Mouse (Mus musculus) embryonic facial prominence, embryonic 12.5 days (tissue): ENCODE results near the gene Ttc41. TPM values are rescaled to one million over a fixed set of nuclear protein-coding genes. Genes with fewer than 3 reads are reported as not detected.

Source experiments
- ATAC-seq: fragments of 200-750 bp; cut with Nextera tagmentation; 2 replicates; pipeline ENCODE4 v1.8.0; 2017; ENCODE audit not compliant: insufficient number of reproducible peaks, insufficient read depth, low FRiP score, low TSS enrichment
- H3K27ac ChIP-seq: fragments of 300-500 bp; sonication (generic); 2 replicates; pipeline ENCODE4 v1.5.1; 2016; ENCODE audit warnings: mild to moderate bottlenecking
- H3K27me3 ChIP-seq: fragments of 300-500 bp; sonication (generic); 2 replicates; pipeline ENCODE4 v1.6.1; 2016; ENCODE audit warnings: mild to moderate bottlenecking, moderate library complexity
- H3K36me3 ChIP-seq: fragments of 300-500 bp; sonication (generic); 2 replicates; pipeline ENCODE4 v1.6.1; 2016; ENCODE audit warnings: mild to moderate bottlenecking
- H3K4me1 ChIP-seq: fragments of 300-500 bp; sonication (generic); 2 replicates; pipeline ENCODE4 v1.6.1; 2016
- H3K4me2 ChIP-seq: fragments of 300-500 bp; sonication (generic); replicated peaks from 2 replicates; pipeline ENCODE4 v1.6.1; 2016; ENCODE audit warnings: mild to moderate bottlenecking, moderate library complexity
- H3K4me3 ChIP-seq: fragments of 300-500 bp; sonication (generic); 2 replicates; pipeline ENCODE4 v1.5.1; 2016; ENCODE audit warnings: mild to moderate bottlenecking
- H3K9ac ChIP-seq: fragments of 300-500 bp; sonication (generic); 2 replicates; pipeline ENCODE4 v1.6.1; 2016; ENCODE audit warnings: mild to moderate bottlenecking, moderate library complexity
- H3K9me3 ChIP-seq: fragments of 300-500 bp; sonication (generic); 2 replicates; pipeline ENCODE4 v1.6.1; 2016; ENCODE audit warnings: mild to moderate bottlenecking, moderate library complexity
- WGBS: fragments of 180-500 bp; shearing (Covaris S2); methylation state at CpG from one replicate; pipeline ENCODE4 v1.1.7; 2016; 5-methylcytosine and 5-hydroxymethylcytosine counted together
- polyA plus RNA-seq: library from polyadenylated mRNA; unstranded; fragments of >200 nt; fragmentation: Nextera tagmentation; extraction: Ambion mirVana; gene quantifications from 2 replicates; pipeline ENCODE4 v1.2.1, GENCODE M21; 2016

Gene Ttc41
- polyA plus RNA-seq, 1 experiment from 2014 or later, result 2.3 TPM

- WGBS, result 42% methylated on average over 5 of the region's 5 CpGs
- H3K36me3 ChIP-seq, result no peaks in the 10 kb centered on the region
- no peak overlapping the region for H3K4me2 ChIP-seq
- H3K4me1 ChIP-seq, result peaks cover 7% of the 10 kb centered on the region; the same call in 1 of the 2 replicates
- H3K4me3 ChIP-seq, result no peak overlapping the region
- H3K9me3 ChIP-seq, result no peaks in the 10 kb centered on the region
- H3K9ac ChIP-seq, result no peak overlapping the region
- H3K27ac ChIP-seq, result no peak overlapping the region
- no peaks in the 10 kb centered on the region for H3K27me3 ChIP-seq
- no peak for ATAC-seq
Observed at GRCm38 (mm10) chr10:86788193-86788592, 82.6 kb downstream of the Ttc41 start.

GRCm38 (mm10) chr10:86789146-86789672, 83.6 kb downstream of the Ttc41 start:
- no peak overlapping the region for H3K4me2 ChIP-seq

GRCm38 (mm10) chr10:86791507-86792184, 86.0 kb downstream of the Ttc41 start:
- no peaks in the 10 kb centered on the region for H3K9me3 ChIP-seq
- ATAC-seq, result no peak
- WGBS, result 66% methylated on average over 7 of the region's 7 CpGs
- no peaks in the 10 kb centered on the region for H3K36me3 ChIP-seq
- no peak overlapping the region for H3K9ac ChIP-seq
- no peak overlapping the region for H3K4me2 ChIP-seq
- H3K4me3 ChIP-seq, result no peak overlapping the region
- H3K27me3 ChIP-seq, result no peaks in the 10 kb centered on the region
- peaks cover 7% of the 10 kb centered on the region; the same call in 1 of the 2 replicates for H3K4me1 ChIP-seq
- no peak overlapping the region for H3K27ac ChIP-seq

More at GRCm38 (mm10) chr10:86789146-86789672, 83.6 kb downstream of the Ttc41 start:
- WGBS, result 76% methylated on average over 7 of the region's 7 CpGs
- no peak overlapping the region for H3K4me3 ChIP-seq
- H3K9ac ChIP-seq, result no peak overlapping the region
- H3K36me3 ChIP-seq, result no peaks in the 10 kb centered on the region
- ATAC-seq, result no peak
- no peak overlapping the region for H3K27ac ChIP-seq
- H3K4me1 ChIP-seq, result peaks cover 7% of the 10 kb centered on the region; the same call in 1 of the 2 replicates
- no peaks in the 10 kb centered on the region for H3K27me3 ChIP-seq
- H3K9me3 ChIP-seq, result no peaks in the 10 kb centered on the region

GRCm38 (mm10) chr10:86793509-86793951, 87.9 kb downstream of the Ttc41 start:
- H3K4me1 ChIP-seq, result no peaks in the 10 kb centered on the region
- H3K4me3 ChIP-seq, result no peak overlapping the region
- ATAC-seq, result 0 out of 2 replicates have a peak, but pooled peaks have one; percentile 56

GRCm38 (mm10) chr10:86794196-86794595, 88.6 kb downstream of the Ttc41 start:
- WGBS, result 89% methylated on average over 4 of the region's 4 CpGs

More at GRCm38 (mm10) chr10:86793509-86793951, 87.9 kb downstream of the Ttc41 start:
- H3K9me3 ChIP-seq, result no peaks in the 10 kb centered on the region
- no peak overlapping the region for H3K27ac ChIP-seq
- no peak overlapping the region for H3K4me2 ChIP-seq
- no peak overlapping the region for H3K9ac ChIP-seq
- WGBS, result 67% methylated on average over 2 of the region's 2 CpGs
- H3K27me3 ChIP-seq, result no peaks in the 10 kb centered on the region
- H3K36me3 ChIP-seq, result no peaks in the 10 kb centered on the region

GRCm38 (mm10) chr10:86794794-86795535, 89.4 kb downstream of the Ttc41 start:
- Histone ChIP-seq H3K9me3 (no peaks in the 10 kb centered on the region), H3K4me3 (no peak overlapping the region), H3K27ac (no peak overlapping the region), H3K4me2 (no peak overlapping the region), H3K9ac (no peak overlapping the region), H3K27me3 (no peaks in the 10 kb centered on the region), H3K36me3 (no peaks in the 10 kb centered on the region), H3K4me1 (no peaks in the 10 kb centered on the region)
- no peak for ATAC-seq
- 93% methylated on average over 9 of the region's 9 CpGs for WGBS

More at GRCm38 (mm10) chr10:86794196-86794595, 88.6 kb downstream of the Ttc41 start:
- Histone ChIP-seq H3K4me2 (no peak overlapping the region), H3K4me3 (no peak overlapping the region), H3K4me1 (no peaks in the 10 kb centered on the region), H3K9me3 (no peaks in the 10 kb centered on the region), H3K27ac (no peak overlapping the region), H3K9ac (no peak overlapping the region), H3K36me3 (no peaks in the 10 kb centered on the region), H3K27me3 (no peaks in the 10 kb centered on the region)
- no peak for ATAC-seq

- H3K36me3 ChIP-seq, result no peaks in the 10 kb centered on the region
- no peak overlapping the region for H3K4me2 ChIP-seq
- no peaks in the 10 kb centered on the region for H3K4me1 ChIP-seq
- H3K27ac ChIP-seq, result no peak overlapping the region
- no peak overlapping the region for H3K9ac ChIP-seq
- 94% methylated on average over 5 of the region's 5 CpGs for WGBS
- no peak for ATAC-seq
- no peak overlapping the region for H3K4me3 ChIP-seq
- no peaks in the 10 kb centered on the region for H3K27me3 ChIP-seq
- no peaks in the 10 kb centered on the region for H3K9me3 ChIP-seq
Observed at GRCm38 (mm10) chr10:86796073-86796741, 90.6 kb downstream of the Ttc41 start.

- Histone ChIP-seq H3K4me3 (no peak overlapping the region), H3K9me3 (no peaks in the 10 kb centered on the region), H3K36me3 (no peaks in the 10 kb centered on the region), H3K4me1 (no peaks in the 10 kb centered on the region), H3K4me2 (no peak overlapping the region), H3K27me3 (no peaks in the 10 kb centered on the region), H3K9ac (no peak overlapping the region), H3K27ac (no peak overlapping the region)
- ATAC-seq, result no peak
- WGBS, result 100% methylated on average over 1 of the region's 1 CpGs
Observed at GRCm38 (mm10) chr10:86807362-86807761, 101.8 kb downstream of the Ttc41 start.

- Histone ChIP-seq H3K36me3 (no peaks in the 10 kb centered on the region), H3K4me1 (no peaks in the 10 kb centered on the region), H3K4me3 (no peak overlapping the region), H3K27me3 (no peaks in the 10 kb centered on the region), H3K9me3 (no peaks in the 10 kb centered on the region), H3K4me2 (no peak overlapping the region), H3K27ac (no peak overlapping the region), H3K9ac (no peak overlapping the region)
- ATAC-seq, result no peak
- 72% methylated on average over 15 of the region's 15 CpGs for WGBS
Observed at GRCm38 (mm10) chr10:86808013-86808758, 102.6 kb downstream of the Ttc41 start.

GRCm38 (mm10) chr10:86810000-86810399, 104.4 kb downstream of the Ttc41 start:
- no peak overlapping the region for H3K4me2 ChIP-seq
- H3K4me3 ChIP-seq, result no peak overlapping the region
- H3K4me1 ChIP-seq, result peaks cover 14% of the 10 kb centered on the region; the same call in 1 of the 2 replicates
- no peak for ATAC-seq
- 75% methylated on average over 9 of the region's 9 CpGs for WGBS
- no peak overlapping the region for H3K9ac ChIP-seq
- no peak overlapping the region for H3K27ac ChIP-seq
- no peaks in the 10 kb centered on the region for H3K36me3 ChIP-seq
- H3K27me3 ChIP-seq, result no peaks in the 10 kb centered on the region
- no peaks in the 10 kb centered on the region for H3K9me3 ChIP-seq

GRCm38 (mm10) chr10:86810612-86811011, 105.0 kb downstream of the Ttc41 start:
- H3K4me2 ChIP-seq, result no peak overlapping the region
- no peak overlapping the region for H3K9ac ChIP-seq
- H3K27me3 ChIP-seq, result no peaks in the 10 kb centered on the region
- H3K4me1 ChIP-seq, result peaks cover 14% of the 10 kb centered on the region; the same call in 1 of the 2 replicates
- 86% methylated on average over 5 of the region's 5 CpGs for WGBS
- H3K27ac ChIP-seq, result no peak overlapping the region
- H3K9me3 ChIP-seq, result no peaks in the 10 kb centered on the region
- ATAC-seq, result no peak
- no peak overlapping the region for H3K4me3 ChIP-seq
- H3K36me3 ChIP-seq, result no peaks in the 10 kb centered on the region
